17 mouse cellular contexts compared by ENCODE assay signal in genomic region chr13:37599679-37600078, GRCm38 (mm10).
"Had no signal": no experiment of that assay in that cellular context is flagged by ENCODE, and none has a peak within 500 bp of the region (broad histone marks: within the 10 kb centered on the region; RNA-seq: fewer than 3 reads in every experiment).

No protein-coding gene starts in this region.

- DNase-seq: lung, adult 18-20 months; lung, embryonic 14.5 days; lung, postnatal 10 days; midbrain, embryonic 14.5 days; right cerebral cortex, postnatal 25 days; right cerebral cortex, postnatal 4 days; spleen, adult 18-20 months; thymus, adult 18-20 months; thymus, postnatal 14 days; thymus, postnatal 36 days had no signal

- H3K36me3 ChIP-seq: liver, embryonic 15.5 days; midbrain, embryonic 10.5 days; midbrain, embryonic 12.5 days; neural tube, embryonic 13.5 days; neural tube, embryonic 15.5 days had no signal

- H3K9ac ChIP-seq: liver, embryonic 15.5 days; lung, embryonic 14.5 days; midbrain, embryonic 12.5 days; neural tube, embryonic 13.5 days; neural tube, embryonic 15.5 days had no signal

- H3K4me2 ChIP-seq: liver, embryonic 15.5 days; lung, embryonic 14.5 days; midbrain, embryonic 12.5 days; neural tube, embryonic 13.5 days; neural tube, embryonic 15.5 days had no signal

- H3K4me1 ChIP-seq: midbrain, embryonic 10.5 days; midbrain, embryonic 12.5 days; neural tube, embryonic 15.5 days had no signal

- H3K4me3 ChIP-seq: liver, embryonic 15.5 days; midbrain, embryonic 10.5 days; midbrain, embryonic 12.5 days; myocyte; neural tube, embryonic 13.5 days; neural tube, embryonic 15.5 days had no signal

- H3K9me3 ChIP-seq: liver, embryonic 15.5 days; midbrain, embryonic 10.5 days; midbrain, embryonic 12.5 days; neural tube, embryonic 13.5 days; neural tube, embryonic 15.5 days had no signal

- H3K27me3 ChIP-seq: liver, embryonic 15.5 days; midbrain, embryonic 12.5 days; neural tube, embryonic 13.5 days; neural tube, embryonic 15.5 days had no signal

- ATAC-seq: midbrain, embryonic 16.5 days had no signal

- H3K27ac ChIP-seq: liver, embryonic 15.5 days; midbrain, embryonic 10.5 days; midbrain, embryonic 12.5 days; neural tube, embryonic 13.5 days; neural tube, embryonic 15.5 days had no signal
